Mouse (Mus musculus) testis, postnatal 14 days (tissue): Measurements from ENCODE around the gene 1700037C18Rik.
A peak's percentile ranks its signal among the peaks of the same experiment; 100 is the strongest.
"Not testable (repeated sequence)": the region's sequence is repeated elsewhere in the genome, so short reads cannot be mapped to it uniquely, and the experiment has no call there.

Source experiments
- DNase-seq: peaks from one replicate; pipeline ENCODE4 v3.0.0; 2021; ENCODE audit warnings: low spot score

The 1700037C18Rik gene

GRCm38 (mm10) chr16:3872216-3873047 is 36.1 kb downstream of the 1700037C18Rik start, which contains the start of gene Naa60:
Gene Naa60, plus strand, starts transcription at chr16:3872375.
- peak; percentile 94 for DNase-seq

GRCm38 (mm10) chr16:3871815-3872214 is 36.7 kb downstream of the 1700037C18Rik start:
- DNase-seq: no peak

- no peak for DNase-seq
Observed at GRCm38 (mm10) chr16:3859254-3859653, 49.2 kb downstream of the 1700037C18Rik start.

- DNase-seq: no peak
Observed at GRCm38 (mm10) chr16:3855776-3856175, 52.7 kb downstream of the 1700037C18Rik start.

GRCm38 (mm10) chr16:3854437-3855182 is 53.9 kb downstream of the 1700037C18Rik start:
- DNase-seq: no peak

- DNase-seq: no peak
Observed at GRCm38 (mm10) chr16:3852586-3852985, 55.9 kb downstream of the 1700037C18Rik start.

- DNase-seq: not testable (repeated sequence)
Observed at GRCm38 (mm10) chr16:3851301-3851700, 57.2 kb downstream of the 1700037C18Rik start.

- DNase-seq: no peak
Observed at GRCm38 (mm10) chr16:3848416-3848815, 60.1 kb downstream of the 1700037C18Rik start.

- no peak for DNase-seq
Observed at GRCm38 (mm10) chr16:3847871-3848270, 60.6 kb downstream of the 1700037C18Rik start.

- peak; percentile 96 for DNase-seq
Observed at GRCm38 (mm10) chr16:3846711-3847518, 61.6 kb downstream of the 1700037C18Rik start, which contains the start of gene Zfp174. Gene Zfp174, plus strand, starts transcription at chr16:3847268.
